9 mouse cellular contexts compared by ENCODE assay signal in genomic region chr4:128450974-128451373, GRCm38 (mm10).
A peak's percentile ranks its signal among the peaks of the same experiment; 100 is the strongest.
DNase-seq lines count a peak whose midpoint lies in the region; ATAC-seq lines count a peak whose summit lies in the region.
"Had no signal": no experiment of that assay in that cellular context is flagged by ENCODE, and none has a peak within 500 bp of the region (broad histone marks: within the 10 kb centered on the region; RNA-seq: fewer than 3 reads in every experiment).

No protein-coding gene starts in this region.

- H3K4me3 ChIP-seq in intestine, embryonic 16.5 days (ENCODE audit: low read length), result no peak overlapping the region
- H3K4me3 ChIP-seq in midbrain, embryonic 10.5 days, result no peak overlapping the region
- H3K4me3 ChIP-seq: limb, embryonic 15.5 days had no signal

- H3K4me2 ChIP-seq in intestine, embryonic 16.5 days (ENCODE audit: low read depth, low read length), result no peak overlapping the region
- H3K4me2 ChIP-seq: limb, embryonic 15.5 days had no signal

- peaks cover 3% of the 10 kb centered on the region; the same call in 1 of the 2 replicates for H3K4me1 ChIP-seq in intestine, embryonic 16.5 days (ENCODE audit: control insufficient read depth, insufficient read depth, low read length)
- peaks cover 8% of the 10 kb centered on the region; the same call in 1 of the 2 replicates for H3K4me1 ChIP-seq in midbrain, embryonic 10.5 days

- H3K36me3 ChIP-seq in intestine, embryonic 16.5 days (ENCODE audit: control insufficient read depth, insufficient read depth, low read length), result no peaks in the 10 kb centered on the region
- H3K36me3 ChIP-seq in midbrain, embryonic 10.5 days, result no peaks in the 10 kb centered on the region
- H3K36me3 ChIP-seq: limb, embryonic 15.5 days had no signal

- no peak overlapping the region for H3K9ac ChIP-seq in intestine, embryonic 16.5 days (ENCODE audit: low read depth, low read length)
- H3K9ac ChIP-seq: limb, embryonic 15.5 days had no signal

- H3K27me3 ChIP-seq in intestine, embryonic 16.5 days (replicated peaks; ENCODE audit: control insufficient read depth, insufficient read depth, low read length), result no peaks in the 10 kb centered on the region
- H3K27me3 ChIP-seq in midbrain, embryonic 10.5 days (ENCODE audit: low read depth, poor library complexity, severe bottlenecking), result no peaks in the 10 kb centered on the region
- H3K27me3 ChIP-seq: limb, embryonic 15.5 days had no signal

- peak; percentile 66 to 68 for DNase-seq in frontal cortex, postnatal 10 days (ENCODE audit: low spot score in 2 of 2)
- DNase-seq in testis, postnatal 10 days (ENCODE audit: low spot score), result peak; percentile 52
- no peak for DNase-seq in testis, postnatal 14 days (ENCODE audit: low spot score)
- no peak for DNase-seq in midbrain, embryonic 10.5 days (ENCODE audit: low spot score)
- no peak for DNase-seq in gastrocnemius, postnatal 14 days
- no peak for DNase-seq in T-cell, adult 2 months (ENCODE audit: low spot score)

- no peak overlapping the region for H3K27ac ChIP-seq in intestine, embryonic 16.5 days (ENCODE audit: low read length)
- H3K27ac ChIP-seq in midbrain, embryonic 10.5 days (replicated peaks), result peak overlapping the region; percentile 30; the same call in 1 of the 2 replicates
- H3K27ac ChIP-seq: limb, embryonic 15.5 days had no signal

- intact Hi-C loops in gastrocnemius, postnatal 14 days (cut with DNase I; ENCODE audit: low total_unique reads), result no loop called here

- ATAC-seq in frontal cortex, adult (ENCODE audit: low TSS enrichment), result no peak
- ATAC-seq in intestine, embryonic 16.5 days, result peak; percentile 68

- WGBS in intestine, embryonic 16.5 days, result 12% methylated on average over 8 of the region's 8 CpGs
- WGBS in midbrain, embryonic 10.5 days, result 85% methylated on average over 8 of the region's 8 CpGs

- no peaks in the 10 kb centered on the region for H3K9me3 ChIP-seq in intestine, embryonic 16.5 days (ENCODE audit: control insufficient read depth, low read length)
- H3K9me3 ChIP-seq in midbrain, embryonic 10.5 days (replicated peaks), result no peaks in the 10 kb centered on the region
- H3K9me3 ChIP-seq: limb, embryonic 15.5 days had no signal

Comparison
In these comparisons a context has a peak if more than half of its experiments do, and no peak if none do; other contexts are left out.
1. DNase-seq: peak in frontal cortex, postnatal 10 days (2 of 2) and testis, postnatal 10 days (single experiment); none in testis, postnatal 14 days (single experiment), midbrain, embryonic 10.5 days (single experiment), gastrocnemius, postnatal 14 days (single experiment) and T-cell, adult 2 months (single experiment).